Mouse (Mus musculus): Measurements from ENCODE around the gene Gp5. TPM values are rescaled to one million over a fixed set of nuclear protein-coding genes. Genes with fewer than 3 reads are reported as not detected.

Gene Gp5
- total RNA-seq, 1 experiment from 2014 or later: 4.8 TPM

- peak; percentile 60 to 82; a peak in 3 of 4 replicates for ATAC-seq (replicated peaks in 1 of 2; ENCODE audit: insufficient read depth in 1 of 2, low FRiP score in 2 of 2, low TSS enrichment in 1 of 2, low read depth in 1 of 2, poor library complexity in 2 of 2, severe bottlenecking in 2 of 2)
These were observed 26.7 kb downstream of the Gp5 start for GRCm38 (mm10) chr16:30283743-30284337.

- ATAC-seq (replicated peaks in 1 of 2; ENCODE audit: insufficient read depth in 1 of 2, low FRiP score in 2 of 2, low TSS enrichment in 1 of 2, low read depth in 1 of 2, poor library complexity in 2 of 2, severe bottlenecking in 2 of 2): no peak
These were observed 27.6 kb downstream of the Gp5 start, which contains the start of gene Lrrc15 for GRCm38 (mm10) chr16:30282844-30283495. Gene Lrrc15, minus strand, starts transcription at chr16:30283256.

GRCm38 (mm10) chr16:30280676-30281297, 29.8 kb downstream of the Gp5 start:
- no peak for ATAC-seq (replicated peaks in 1 of 2; ENCODE audit: insufficient read depth in 1 of 2, low FRiP score in 2 of 2, low TSS enrichment in 1 of 2, low read depth in 1 of 2, poor library complexity in 2 of 2, severe bottlenecking in 2 of 2)

GRCm38 (mm10) chr16:30278406-30278805, 32.2 kb downstream of the Gp5 start:
- ATAC-seq (replicated peaks in 1 of 2; ENCODE audit: insufficient read depth in 1 of 2, low FRiP score in 2 of 2, low TSS enrichment in 1 of 2, low read depth in 1 of 2, poor library complexity in 2 of 2, severe bottlenecking in 2 of 2): no peak

- ATAC-seq (replicated peaks in 1 of 2; ENCODE audit: insufficient read depth in 1 of 2, low FRiP score in 2 of 2, low TSS enrichment in 1 of 2, low read depth in 1 of 2, poor library complexity in 2 of 2, severe bottlenecking in 2 of 2): no peak; a peak in 1 of 4 replicates
These were observed 34.8 kb downstream of the Gp5 start for GRCm38 (mm10) chr16:30275558-30276340.

- ATAC-seq (replicated peaks in 1 of 2; ENCODE audit: insufficient read depth in 1 of 2, low FRiP score in 2 of 2, low TSS enrichment in 1 of 2, low read depth in 1 of 2, poor library complexity in 2 of 2, severe bottlenecking in 2 of 2): no peak
These were observed 37.5 kb downstream of the Gp5 start for GRCm38 (mm10) chr16:30273065-30273464.

- no peak for ATAC-seq (replicated peaks in 1 of 2; ENCODE audit: insufficient read depth in 1 of 2, low FRiP score in 2 of 2, low TSS enrichment in 1 of 2, low read depth in 1 of 2, poor library complexity in 2 of 2, severe bottlenecking in 2 of 2)
These were observed 38.5 kb downstream of the Gp5 start for GRCm38 (mm10) chr16:30271941-30272595.

GRCm38 (mm10) chr16:30271223-30271761, 39.3 kb downstream of the Gp5 start:
- ATAC-seq (replicated peaks in 1 of 2; ENCODE audit: insufficient read depth in 1 of 2, low FRiP score in 2 of 2, low TSS enrichment in 1 of 2, low read depth in 1 of 2, poor library complexity in 2 of 2, severe bottlenecking in 2 of 2): no peak

GRCm38 (mm10) chr16:30267359-30267758, 43.2 kb downstream of the Gp5 start, which contains the start of gene Cpn2:
Gene Cpn2, minus strand, starts transcription at chr16:30267499.
- ATAC-seq (replicated peaks in 1 of 2; ENCODE audit: insufficient read depth in 1 of 2, low FRiP score in 2 of 2, low TSS enrichment in 1 of 2, low read depth in 1 of 2, poor library complexity in 2 of 2, severe bottlenecking in 2 of 2): no peak

- no peak for ATAC-seq (replicated peaks in 1 of 2; ENCODE audit: insufficient read depth in 1 of 2, low FRiP score in 2 of 2, low TSS enrichment in 1 of 2, low read depth in 1 of 2, poor library complexity in 2 of 2, severe bottlenecking in 2 of 2)
These were observed 44.0 kb downstream of the Gp5 start for GRCm38 (mm10) chr16:30266561-30266960.

- peak; percentile 57 to 72 for ATAC-seq (replicated peaks in 1 of 2; ENCODE audit: insufficient read depth in 1 of 2, low FRiP score in 2 of 2, low TSS enrichment in 1 of 2, low read depth in 1 of 2, poor library complexity in 2 of 2, severe bottlenecking in 2 of 2)
These were observed 45.0 kb downstream of the Gp5 start for GRCm38 (mm10) chr16:30265611-30266010.

- no peak for ATAC-seq (replicated peaks in 1 of 2; ENCODE audit: insufficient read depth in 1 of 2, low FRiP score in 2 of 2, low TSS enrichment in 1 of 2, low read depth in 1 of 2, poor library complexity in 2 of 2, severe bottlenecking in 2 of 2)
These were observed 47.4 kb downstream of the Gp5 start for GRCm38 (mm10) chr16:30263156-30263555.

GRCm38 (mm10) chr16:30262664-30263063, 47.9 kb downstream of the Gp5 start:
- peak in 1 of 2 experiments; percentile 34; a peak in 1 of 4 replicates for ATAC-seq (replicated peaks in 1 of 2; ENCODE audit: insufficient read depth in 1 of 2, low FRiP score in 2 of 2, low TSS enrichment in 1 of 2, low read depth in 1 of 2, poor library complexity in 2 of 2, severe bottlenecking in 2 of 2)

GRCm38 (mm10) chr16:30262157-30262556, 48.4 kb downstream of the Gp5 start:
- no peak for ATAC-seq (replicated peaks in 1 of 2; ENCODE audit: insufficient read depth in 1 of 2, low FRiP score in 2 of 2, low TSS enrichment in 1 of 2, low read depth in 1 of 2, poor library complexity in 2 of 2, severe bottlenecking in 2 of 2)

GRCm38 (mm10) chr16:30261341-30261740, 49.2 kb downstream of the Gp5 start:
- no peak for ATAC-seq (replicated peaks in 1 of 2; ENCODE audit: insufficient read depth in 1 of 2, low FRiP score in 2 of 2, low TSS enrichment in 1 of 2, low read depth in 1 of 2, poor library complexity in 2 of 2, severe bottlenecking in 2 of 2)

GRCm38 (mm10) chr16:30260012-30260635, 50.5 kb downstream of the Gp5 start:
- ATAC-seq (replicated peaks in 1 of 2; ENCODE audit: insufficient read depth in 1 of 2, low FRiP score in 2 of 2, low TSS enrichment in 1 of 2, low read depth in 1 of 2, poor library complexity in 2 of 2, severe bottlenecking in 2 of 2): no peak

GRCm38 (mm10) chr16:30259444-30259843, 51.1 kb downstream of the Gp5 start:
- no peak for ATAC-seq (replicated peaks in 1 of 2; ENCODE audit: insufficient read depth in 1 of 2, low FRiP score in 2 of 2, low TSS enrichment in 1 of 2, low read depth in 1 of 2, poor library complexity in 2 of 2, severe bottlenecking in 2 of 2)

Measured in hematopoietic stem cell, adult 5-6 weeks (primary cell).